Mouse (Mus musculus) adrenal gland, postnatal 10 days (tissue): Measurements from ENCODE around the gene Taar1. TPM values are rescaled to one million over a fixed set of nuclear protein-coding genes. Genes with fewer than 3 reads are reported as not detected.

Experiments used
- total RNA-seq, 2 experiments: library from RNA; stranded (reverse); gene quantifications; 2 replicates each; pipeline ENCODE4 v1.2.3; 2021

The Taar1 gene
- total RNA-seq, 2 experiments from 2014 or later: not detected

Other genes starting within 250 kb of the Taar1 start
- gene Rps12, start 133.1 kb upstream of the Taar1 start, total RNA-seq: 100 to 1,000 TPM; 477 to 532 TPM
- gene Slc18b1, start 123.4 kb upstream of the Taar1 start, total RNA-seq: 10 to 100 TPM; 24.8 to 34.7 TPM
- 10 to 100 TPM; 23.1 to 37.7 TPM for gene Vnn3, start 68.9 kb upstream of the Taar1 start, total RNA-seq
- 10 to 100 TPM; 23.2 to 27.0 TPM for gene Vnn1, start 25.7 kb upstream of the Taar1 start, total RNA-seq
- not detected for gene Taar2, start 18.2 kb downstream of the Taar1 start, total RNA-seq
- not detected for gene Taar3, start 29.2 kb downstream of the Taar1 start, total RNA-seq
- not detected for gene Taar4, start 40.1 kb downstream of the Taar1 start, total RNA-seq
- gene Taar5, start 50.4 kb downstream of the Taar1 start, total RNA-seq: not detected
- not detected for gene Taar6, start 65.3 kb downstream of the Taar1 start, total RNA-seq
- gene Taar7a, start 73.1 kb downstream of the Taar1 start, total RNA-seq: not detected
- not detected for gene Taar7b, start 79.6 kb downstream of the Taar1 start, total RNA-seq
- not detected for gene Taar7d, start 106.9 kb downstream of the Taar1 start, total RNA-seq
- gene Taar7e, start 117.3 kb downstream of the Taar1 start, total RNA-seq: not detected
- gene Taar7f, start 129.2 kb downstream of the Taar1 start, total RNA-seq: not detected
- not detected for gene Taar8a, start 156.1 kb downstream of the Taar1 start, total RNA-seq
- gene Taar8b, start 171.9 kb downstream of the Taar1 start, total RNA-seq: not detected
- gene Taar8c, start 181.6 kb downstream of the Taar1 start, total RNA-seq: not detected
- not detected for gene Taar9, start 189.2 kb downstream of the Taar1 start, total RNA-seq
- 10 to 100 TPM; 92.2 to 97.9 TPM for gene Stx7, start 228.9 kb downstream of the Taar1 start, total RNA-seq